Mouse (Mus musculus) gonadal fat pad, adult 2 months (tissue): ENCODE data around the gene Akr1cl. TPM values are rescaled to one million over a fixed set of nuclear protein-coding genes. Genes with fewer than 3 reads are reported as not detected.
"Not testable (repeated sequence)": the region's sequence is repeated elsewhere in the genome, so short reads cannot be mapped to it uniquely, and the experiment has no call there.

ENCODE experiments used
- DNase-seq: peaks from one replicate; pipeline ENCODE4 v3.0.0-alpha.2; 2012; ENCODE audit warnings: low read depth
- polyA plus RNA-seq: library from polyadenylated mRNA; depleted of rRNA; stranded (reverse); fragments of >200 nt; gene quantifications from 2 replicates; pipeline ENCODE4 v1.2.3, GENCODE M21; 2012; rRNA removed

Gene Akr1cl
- 1.1 and 1.2 TPM in 2 replicates for polyA plus RNA-seq

GRCm38 (mm10) chr1:65032641-65033040, at the start of gene Akr1cl:
Gene Akr1cl (minus strand): TSS chr1:65032759.
- no peak for DNase-seq

- no peak for DNase-seq
These were observed 49.6 kb upstream of the Akr1cl start, which contains the start of gene Crygb for GRCm38 (mm10) chr1:65082188-65082587. Gene Crygb (minus strand): TSS chr1:65082288.

GRCm38 (mm10) chr1:65075607-65076006, 43.0 kb upstream of the Akr1cl start:
- no peak for DNase-seq

- DNase-seq: no peak
These were observed 41.0 kb upstream of the Akr1cl start, which contains the start of gene Crygc for GRCm38 (mm10) chr1:65073589-65073988. Gene Crygc (minus strand): TSS chr1:65073689.

- no peak for DNase-seq
These were observed 35.3 kb upstream of the Akr1cl start for GRCm38 (mm10) chr1:65067842-65068241.

GRCm38 (mm10) chr1:65064201-65064600, 31.6 kb upstream of the Akr1cl start:
- DNase-seq: no peak

GRCm38 (mm10) chr1:65063352-65063751, 30.8 kb upstream of the Akr1cl start, which contains the start of gene Crygd:
Gene Crygd (minus strand): TSS chr1:65063452.
- DNase-seq: no peak

- no peak for DNase-seq
These were observed 19.6 kb upstream of the Akr1cl start for GRCm38 (mm10) chr1:65052140-65052539.

- no peak for DNase-seq
These were observed 19.1 kb upstream of the Akr1cl start for GRCm38 (mm10) chr1:65051696-65052095.

- not testable (repeated sequence) for DNase-seq
These were observed 18.4 kb upstream of the Akr1cl start, which contains the start of gene Cryge for GRCm38 (mm10) chr1:65050952-65051351. Gene Cryge (minus strand): TSS chr1:65051149.

- no peak for DNase-seq
These were observed 16.2 kb upstream of the Akr1cl start for GRCm38 (mm10) chr1:65048781-65049180.

- DNase-seq: no peak
These were observed 14.0 kb upstream of the Akr1cl start for GRCm38 (mm10) chr1:65046401-65047109.

GRCm38 (mm10) chr1:65043433-65043832, 10.9 kb upstream of the Akr1cl start:
- no peak for DNase-seq

GRCm38 (mm10) chr1:65041837-65042236, 9.3 kb upstream of the Akr1cl start:
- DNase-seq: peak; percentile 17

- no peak for DNase-seq
These were observed 8.2 kb upstream of the Akr1cl start for GRCm38 (mm10) chr1:65040806-65041205.

GRCm38 (mm10) chr1:65039679-65040078, 7.1 kb upstream of the Akr1cl start:
- no peak for DNase-seq

- DNase-seq: no peak
These were observed 5.0 kb upstream of the Akr1cl start for GRCm38 (mm10) chr1:65037542-65037941.

- no peak for DNase-seq
These were observed 3.0 kb upstream of the Akr1cl start for GRCm38 (mm10) chr1:65035513-65035912.

GRCm38 (mm10) chr1:65028206-65028605, 4.4 kb downstream of the Akr1cl start:
- no peak for DNase-seq

GRCm38 (mm10) chr1:65012726-65013125, 19.8 kb downstream of the Akr1cl start:
- DNase-seq: no peak

GRCm38 (mm10) chr1:65010153-65010552, 22.4 kb downstream of the Akr1cl start:
- DNase-seq: peak; percentile 22

- no peak for DNase-seq
These were observed 27.0 kb downstream of the Akr1cl start for GRCm38 (mm10) chr1:65005575-65005974.

GRCm38 (mm10) chr1:65004526-65004925, 28.0 kb downstream of the Akr1cl start:
- no peak for DNase-seq

- DNase-seq: no peak
These were observed 39.4 kb downstream of the Akr1cl start for GRCm38 (mm10) chr1:64993206-64993605.
